Mouse (Mus musculus) embryonic fibroblast, embryonic 13.5 days (primary cell): ENCODE results near the gene Ahsg.

Experiments used
- CTCF ChIP-seq: IDR thresholded peaks from 2 replicates; pipeline ENCODE4 v1.5.1; 2011; ENCODE audit warnings: mild to moderate bottlenecking, control low read depth, low read length, moderate library complexity, borderline replicate concordance; ENCODE audit not compliant: insufficient read depth
- POLR2A ChIP-seq: IDR thresholded peaks from 2 replicates; pipeline ENCODE4 v1.6.1; 2011; ENCODE audit warnings: low read depth, mild to moderate bottlenecking, control low read depth, low read length, moderate library complexity

DNA sequence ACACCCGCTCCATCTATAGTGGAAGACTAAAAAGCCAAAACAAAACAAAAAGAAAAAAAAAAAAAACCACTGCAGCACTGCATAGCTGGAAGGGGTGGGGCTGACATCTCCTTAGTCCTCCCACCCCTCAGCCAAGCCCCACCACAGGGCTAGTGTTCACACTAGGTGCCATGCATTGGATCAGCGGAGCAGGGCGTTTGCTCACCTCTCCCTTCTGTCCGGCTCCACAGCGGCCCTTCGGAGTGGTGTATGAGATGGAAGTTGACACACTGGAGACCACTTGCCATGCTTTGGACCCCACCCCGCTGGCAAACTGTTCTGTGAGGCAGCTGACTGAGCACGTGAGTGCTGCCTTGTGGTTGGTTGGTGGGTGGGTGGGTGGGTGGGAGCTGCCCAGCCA is 3.0 kb downstream of the Ahsg start:
- TF ChIP-seq CTCF: no peak
- TF ChIP-seq POLR2A: no peak
